Mouse (Mus musculus) liver, postnatal 0 days (tissue): ENCODE results near the gene Rtbdn.

Experiments
- CTCF ChIP-seq: sonication (generic); IDR thresholded peaks from 2 replicates; pipeline ENCODE4 v1.5.1; 2016; ENCODE audit warnings: antibody characterized with exemption, low read depth
- EP300 ChIP-seq: IDR thresholded peaks from 2 replicates; pipeline ENCODE4 v1.6.1; 2016; ENCODE audit warnings: antibody characterized with exemption, low read depth, mild to moderate bottlenecking

GRCm38 (mm10) chr8:84928456-84929306, 18.1 kb upstream of the Rtbdn start:
- TF ChIP-seq CTCF = peak; percentile 88
- no peak for TF ChIP-seq EP300
